Mouse (Mus musculus) lung, embryonic 14.5 days (tissue): ENCODE data around the gene Sepsecs. TPM values are rescaled to one million over a fixed set of nuclear protein-coding genes. Genes with fewer than 3 reads are reported as not detected.

ENCODE experiments used
- ATAC-seq: fragments of 200-750 bp; cut with Nextera tagmentation; 2 replicates; pipeline ENCODE4 v1.8.0; 2017; ENCODE audit warnings: mild to moderate bottlenecking, moderate TSS enrichment, moderate library complexity; ENCODE audit not compliant: insufficient read depth
- DNase-seq: peaks from one replicate; pipeline ENCODE4 v3.0.0-alpha.2; 2015
- H3K27ac ChIP-seq: fragments of 300-500 bp; sonication (generic); 2 replicates; pipeline ENCODE4 v1.5.1; 2014; ENCODE audit warnings: low read depth, mild to moderate bottlenecking, moderate library complexity
- H3K27me3 ChIP-seq: fragments of 300-500 bp; sonication (generic); 2 replicates; pipeline ENCODE4 v1.6.1; 2014; ENCODE audit warnings: low read length, control low read depth; ENCODE audit not compliant: insufficient read depth
- H3K36me3 ChIP-seq: fragments of 300-500 bp; sonication (generic); 2 replicates; pipeline ENCODE4 v1.6.1; 2014; ENCODE audit warnings: control low read depth; ENCODE audit not compliant: insufficient read depth
- H3K4me1 ChIP-seq: fragments of 300-500 bp; sonication (generic); 2 replicates; pipeline ENCODE4 v1.6.1; 2014; ENCODE audit warnings: antibody characterized with exemption, control low read depth; ENCODE audit not compliant: insufficient read depth
- H3K4me2 ChIP-seq: fragments of 300-500 bp; sonication (generic); 2 replicates; pipeline ENCODE4 v1.6.1; 2014; ENCODE audit warnings: mild to moderate bottlenecking
- H3K4me3 ChIP-seq: fragments of 300-500 bp; sonication (generic); 2 replicates; pipeline ENCODE4 v1.5.1; 2014; ENCODE audit warnings: low read depth, low read length
- H3K9ac ChIP-seq: fragments of 300-500 bp; sonication (generic); 2 replicates; pipeline ENCODE4 v1.6.1; 2014
- H3K9me3 ChIP-seq: fragments of 300-500 bp; sonication (generic); 2 replicates; pipeline ENCODE4 v1.6.1; 2016; ENCODE audit warnings: low read depth, low read length, control low read depth
- CTCF ChIP-seq: IDR thresholded peaks from 2 replicates; pipeline ENCODE4 v1.5.1; 2016; ENCODE audit warnings: antibody characterized with exemption, low read depth
- WGBS: fragments of 180-500 bp; shearing (Covaris S2); extraction: QIAGEN DNeasy Blood & Tissue Kit; methylation state at CpG from one replicate; pipeline ENCODE4 v1.1.7; 2014; 5-methylcytosine and 5-hydroxymethylcytosine counted together
- polyA plus RNA-seq: library from polyadenylated mRNA; unstranded; fragments of >200 nt; fragmentation: Nextera tagmentation; extraction: Ambion mirVana; gene quantifications from 2 replicates; pipeline ENCODE4 v1.2.1, GENCODE M21; 2014

Gene Sepsecs
- polyA plus RNA-seq, 1 experiment from 2014 or later: 10.4 TPM

GRCm38 (mm10) chr5:52610306-52610705 is 59.2 kb downstream of the Sepsecs start:
- H3K36me3 ChIP-seq: no peaks in the 10 kb centered on the region
- no peak overlapping the region for H3K27ac ChIP-seq
- no peak overlapping the region for H3K4me3 ChIP-seq
- DNase-seq (no peak), ATAC-seq (no peak)
- H3K4me1 ChIP-seq: no peaks in the 10 kb centered on the region
- H3K27me3 ChIP-seq: no peaks in the 10 kb centered on the region
- no peak overlapping the region for H3K4me2 ChIP-seq
- no peak overlapping the region for H3K9ac ChIP-seq
- 69% methylated on average over 4 of the region's 4 CpGs for WGBS
- no peaks in the 10 kb centered on the region for H3K9me3 ChIP-seq
- no peak for TF ChIP-seq CTCF

GRCm38 (mm10) chr5:52609672-52610071 is 59.8 kb downstream of the Sepsecs start:
- H3K9ac ChIP-seq: no peak overlapping the region
- no peaks in the 10 kb centered on the region for H3K36me3 ChIP-seq
- no peak for TF ChIP-seq CTCF
- no peaks in the 10 kb centered on the region for H3K4me1 ChIP-seq
- no peak for ATAC-seq
- H3K4me3 ChIP-seq: no peak overlapping the region
- DNase-seq: no peak
- H3K27ac ChIP-seq: no peak overlapping the region
- H3K27me3 ChIP-seq: no peaks in the 10 kb centered on the region
- no peak overlapping the region for H3K4me2 ChIP-seq
- 42% methylated on average over 10 of the region's 10 CpGs for WGBS
- no peaks in the 10 kb centered on the region for H3K9me3 ChIP-seq

DNA sequence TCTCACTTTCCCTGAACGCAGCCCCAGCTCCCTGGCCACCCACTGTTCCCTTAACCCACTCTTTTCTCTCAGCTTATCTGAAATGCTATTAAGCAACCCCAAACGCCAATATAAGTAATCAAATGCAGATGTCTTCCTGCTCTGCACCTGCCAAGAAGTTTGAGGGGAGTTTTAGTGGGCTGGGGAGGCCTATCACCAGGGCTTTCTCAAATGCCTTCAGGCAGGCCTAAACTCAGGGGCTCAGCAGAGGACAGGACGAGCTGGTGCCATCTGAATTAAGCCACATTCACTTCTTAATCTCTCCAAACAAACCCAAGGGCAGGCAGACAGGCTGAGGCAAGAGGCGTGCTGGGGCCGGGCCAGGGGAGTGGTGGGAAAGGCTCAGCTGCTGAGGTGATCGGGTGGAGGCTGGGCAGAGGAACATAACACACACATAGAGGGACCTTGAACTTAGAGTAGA is 64.9 kb downstream of the Sepsecs start:
- Histone ChIP-seq H3K4me3 (no peak overlapping the region), H3K4me1 (no peaks in the 10 kb centered on the region), H3K9me3 (no peaks in the 10 kb centered on the region), H3K9ac (no peak overlapping the region), H3K4me2 (no peak overlapping the region), H3K27ac (no peak overlapping the region), H3K27me3 (no peaks in the 10 kb centered on the region), H3K36me3 (no peaks in the 10 kb centered on the region)
- 47% methylated on average over 6 of the region's 6 CpGs for WGBS
- ATAC-seq (no peak), DNase-seq (no peak)
- no peak for TF ChIP-seq CTCF

DNA sequence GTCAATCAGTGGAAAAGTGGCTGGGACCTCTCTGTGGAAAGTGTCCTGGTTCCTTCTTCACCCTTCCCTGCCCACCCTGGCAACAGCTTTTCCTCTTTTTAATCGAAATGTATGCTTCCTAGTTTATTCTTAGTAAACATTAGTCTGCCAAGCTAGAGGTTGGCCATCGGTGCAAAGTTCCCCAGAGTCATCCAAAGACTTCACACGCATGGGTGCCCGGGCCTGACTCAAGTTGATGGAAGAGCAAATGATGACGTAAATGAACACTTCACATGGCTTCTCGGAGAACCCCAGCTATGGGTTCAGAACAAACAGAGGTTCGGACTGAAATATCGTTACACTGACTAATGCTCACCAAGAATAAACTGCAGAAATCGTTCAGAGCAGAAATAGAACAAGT is 78.9 kb downstream of the Sepsecs start:
- no peak for TF ChIP-seq CTCF
- no peak overlapping the region for H3K4me2 ChIP-seq
- no peak overlapping the region for H3K4me3 ChIP-seq
- no peaks in the 10 kb centered on the region for H3K27me3 ChIP-seq
- no peak overlapping the region for H3K9ac ChIP-seq
- DNase-seq (no peak), ATAC-seq (no peak)
- H3K9me3 ChIP-seq: no peaks in the 10 kb centered on the region
- WGBS: 76% methylated on average over 9 of the region's 9 CpGs
- no peaks in the 10 kb centered on the region for H3K36me3 ChIP-seq
- H3K27ac ChIP-seq: no peak overlapping the region
- no peaks in the 10 kb centered on the region for H3K4me1 ChIP-seq

Other genes starting within 250 kb of the Sepsecs start
- gene Ccdc149, start 198.2 kb downstream of the Sepsecs start, polyA plus RNA-seq: 2.8 and 2.9 TPM in 2 replicates
- 2.3 and 2.5 TPM in 2 replicates for gene Lgi2, start 103.2 kb downstream of the Sepsecs start, polyA plus RNA-seq
- 34.6 and 36.7 TPM in 2 replicates for gene Pi4k2b, start 71.9 kb upstream of the Sepsecs start, polyA plus RNA-seq
- gene Zcchc4, start 105.7 kb upstream of the Sepsecs start, polyA plus RNA-seq: 16.1 and 17.5 TPM in 2 replicates
- 123 and 131 TPM in 2 replicates for gene Anapc4, start 164.3 kb upstream of the Sepsecs start, polyA plus RNA-seq